Mouse (Mus musculus) intestine, postnatal 0 days (tissue): Measurements from ENCODE around the gene Cdrt4. TPM values are rescaled to one million over a fixed set of nuclear protein-coding genes. Genes with fewer than 3 reads are reported as not detected.

Experiments used
- ATAC-seq: fragments of 200-750 bp; cut with Nextera tagmentation; 2 replicates; pipeline ENCODE4 v1.8.0; 2017; ENCODE audit warnings: mild to moderate bottlenecking, moderate TSS enrichment, moderate library complexity
- H3K27ac ChIP-seq: fragments of 300-500 bp; sonication (generic); 2 replicates; pipeline ENCODE4 v1.5.1; 2014; ENCODE audit warnings: mild to moderate bottlenecking, low read depth, low read length, moderate library complexity
- H3K27me3 ChIP-seq: fragments of 300-500 bp; sonication (generic); replicated peaks from 2 replicates; pipeline ENCODE4 v1.6.1; 2014; ENCODE audit warnings: low read length, mixed read lengths; ENCODE audit not compliant: control insufficient read depth, insufficient read depth
- H3K36me3 ChIP-seq: fragments of 300-500 bp; sonication (generic); 2 replicates; pipeline ENCODE4 v1.6.1; 2014; ENCODE audit warnings: mild to moderate bottlenecking, moderate library complexity; ENCODE audit not compliant: control insufficient read depth, insufficient read depth
- H3K4me1 ChIP-seq: fragments of 300-500 bp; sonication (generic); replicated peaks from 2 replicates; pipeline ENCODE4 v1.6.1; 2014; ENCODE audit warnings: antibody characterized with exemption, low read length, mixed read lengths; ENCODE audit not compliant: control insufficient read depth, insufficient read depth
- H3K4me2 ChIP-seq: fragments of 300-500 bp; sonication (generic); replicated peaks from 2 replicates; pipeline ENCODE4 v1.6.1; 2014; ENCODE audit warnings: low read depth, mild to moderate bottlenecking, moderate library complexity
- H3K4me3 ChIP-seq: fragments of 300-500 bp; sonication (generic); 2 replicates; pipeline ENCODE4 v1.5.1; 2014; ENCODE audit warnings: low read depth, low read length
- H3K9ac ChIP-seq: fragments of 300-500 bp; sonication (generic); 2 replicates; pipeline ENCODE4 v1.6.1; 2014; ENCODE audit warnings: mild to moderate bottlenecking, low read depth, low read length
- H3K9me3 ChIP-seq: fragments of 300-500 bp; sonication (generic); 2 replicates; pipeline ENCODE4 v1.6.1; 2016; ENCODE audit warnings: mixed run types; ENCODE audit not compliant: control insufficient read depth
- CTCF ChIP-seq: sonication (generic); IDR thresholded peaks from 2 replicates; pipeline ENCODE4 v1.5.1; 2016; ENCODE audit warnings: low read depth, mild to moderate bottlenecking, control low read depth, antibody characterized with exemption, moderate library complexity
- WGBS: fragments of 180-500 bp; shearing (Covaris S2); extraction: QIAGEN DNeasy Blood & Tissue Kit; methylation state at CpG from one replicate; pipeline ENCODE4 v1.1.7; 2014; 5-methylcytosine and 5-hydroxymethylcytosine counted together
- polyA plus RNA-seq: library from polyadenylated mRNA; unstranded; fragments of >200 nt; fragmentation: Nextera tagmentation; extraction: Ambion mirVana; gene quantifications from 2 replicates; pipeline ENCODE4 v1.2.1, GENCODE M21; 2015

Cdrt4 gene
- polyA plus RNA-seq, 1 experiment from 2014 or later = not detected

GRCm38 (mm10) chr11:62997039-62997717 lies 46.2 kb downstream of the Cdrt4 start:
- WGBS = 87% methylated on average over 5 of the region's 5 CpGs
- no peak overlapping the region for H3K9ac ChIP-seq
- no peak overlapping the region for H3K4me3 ChIP-seq
- H3K36me3 ChIP-seq = no peaks in the 10 kb centered on the region
- H3K9me3 ChIP-seq = no peaks in the 10 kb centered on the region
- H3K27ac ChIP-seq = no peak overlapping the region
- H3K27me3 ChIP-seq = 0 out of 2 replicates have a peak, but pooled peaks cover 2% of the 10 kb centered on the region
- ATAC-seq = no peak
- 0 out of 2 replicates have a peak, but pooled peaks cover 3% of the 10 kb centered on the region for H3K4me1 ChIP-seq
- no peak for TF ChIP-seq CTCF
- no peak overlapping the region for H3K4me2 ChIP-seq

- H3K9ac ChIP-seq = no peak overlapping the region
- 56% methylated on average over 11 of the region's 11 CpGs for WGBS
- no peak overlapping the region for H3K4me2 ChIP-seq
- no peaks in the 10 kb centered on the region for H3K9me3 ChIP-seq
- H3K27me3 ChIP-seq = 0 out of 2 replicates have a peak, but pooled peaks cover 2% of the 10 kb centered on the region
- TF ChIP-seq CTCF = peak; percentile 48
- no peak overlapping the region for H3K4me3 ChIP-seq
- H3K27ac ChIP-seq = no peak overlapping the region; the same call in 1 of the 2 replicates
- no peak for ATAC-seq
- no peaks in the 10 kb centered on the region for H3K36me3 ChIP-seq
- H3K4me1 ChIP-seq = 0 out of 2 replicates have a peak, but pooled peaks cover 3% of the 10 kb centered on the region
These were observed 46.8 kb downstream of the Cdrt4 start for GRCm38 (mm10) chr11:62997718-62998281.

- ATAC-seq = no peak
- WGBS = 92% methylated on average over 8 of the region's 8 CpGs
- no peak overlapping the region for H3K9ac ChIP-seq
- no peak overlapping the region for H3K27ac ChIP-seq
- TF ChIP-seq CTCF = no peak
- 0 out of 2 replicates have a peak, but pooled peaks cover 2% of the 10 kb centered on the region for H3K27me3 ChIP-seq
- no peak overlapping the region for H3K4me3 ChIP-seq
- H3K4me1 ChIP-seq = 0 out of 2 replicates have a peak, but pooled peaks cover 3% of the 10 kb centered on the region
- no peaks in the 10 kb centered on the region for H3K9me3 ChIP-seq
- H3K36me3 ChIP-seq = no peaks in the 10 kb centered on the region
- no peak overlapping the region for H3K4me2 ChIP-seq
These were observed 49.1 kb downstream of the Cdrt4 start for GRCm38 (mm10) chr11:63000126-63000525.

GRCm38 (mm10) chr11:63004617-63005016 lies 53.6 kb downstream of the Cdrt4 start:
- H3K27me3 ChIP-seq = 0 out of 2 replicates have a peak, but pooled peaks cover 2% of the 10 kb centered on the region
- no peaks in the 10 kb centered on the region for H3K4me1 ChIP-seq
- no peaks in the 10 kb centered on the region for H3K36me3 ChIP-seq
- 20% methylated on average over 6 of the region's 6 CpGs for WGBS
- H3K27ac ChIP-seq = no peak overlapping the region
- no peak for TF ChIP-seq CTCF
- H3K9ac ChIP-seq = no peak overlapping the region
- ATAC-seq = no peak
- no peaks in the 10 kb centered on the region for H3K9me3 ChIP-seq
- H3K4me2 ChIP-seq = no peak overlapping the region
- H3K4me3 ChIP-seq = no peak overlapping the region

- H3K4me2 ChIP-seq = no peak overlapping the region
- H3K36me3 ChIP-seq = no peaks in the 10 kb centered on the region
- TF ChIP-seq CTCF = no peak
- no peak overlapping the region for H3K9ac ChIP-seq
- no peak for ATAC-seq
- H3K9me3 ChIP-seq = no peaks in the 10 kb centered on the region
- H3K4me1 ChIP-seq = no peaks in the 10 kb centered on the region
- H3K27me3 ChIP-seq = no peaks in the 10 kb centered on the region
- H3K27ac ChIP-seq = no peak overlapping the region
- H3K4me3 ChIP-seq = no peak overlapping the region
- WGBS = 89% methylated on average over 5 of the region's 5 CpGs
These were observed 56.4 kb downstream of the Cdrt4 start for GRCm38 (mm10) chr11:63007376-63007775.

- H3K9ac ChIP-seq = no peak overlapping the region
- ATAC-seq = no peak
- no peak overlapping the region for H3K4me2 ChIP-seq
- H3K27me3 ChIP-seq = no peaks in the 10 kb centered on the region
- 79% methylated on average over 3 of the region's 3 CpGs for WGBS
- no peaks in the 10 kb centered on the region for H3K9me3 ChIP-seq
- H3K36me3 ChIP-seq = no peaks in the 10 kb centered on the region
- no peaks in the 10 kb centered on the region for H3K4me1 ChIP-seq
- no peak overlapping the region for H3K4me3 ChIP-seq
- H3K27ac ChIP-seq = no peak overlapping the region
- TF ChIP-seq CTCF = no peak
These were observed 57.0 kb downstream of the Cdrt4 start for GRCm38 (mm10) chr11:63008004-63008403.
